Mouse (Mus musculus) spleen, postnatal 14 days (tissue): ENCODE measurements around the gene Gm10320.

Experiments
- DNase-seq, 2 experiments: peaks; one replicate each; pipeline ENCODE4 v3.0.0; 2021 to 2022; ENCODE audit warnings: low spot score in 2 of 2

The Gm10320 gene

GRCm38 (mm10) chr13:98502813-98503341, 11.1 kb upstream of the Gm10320 start:
- DNase-seq = no peak

GRCm38 (mm10) chr13:98502236-98502812, 10.5 kb upstream of the Gm10320 start:
- DNase-seq = no peak

GRCm38 (mm10) chr13:98501321-98501720, 9.5 kb upstream of the Gm10320 start:
- DNase-seq = no peak

GRCm38 (mm10) chr13:98500471-98501125, 8.8 kb upstream of the Gm10320 start:
- DNase-seq = no peak

- no peak for DNase-seq
These were observed 6.8 kb upstream of the Gm10320 start for GRCm38 (mm10) chr13:98498561-98498960.

GRCm38 (mm10) chr13:98498080-98498479, 6.3 kb upstream of the Gm10320 start:
- DNase-seq = no peak

- DNase-seq = no peak
These were observed 5.4 kb upstream of the Gm10320 start for GRCm38 (mm10) chr13:98496917-98497870.

- no peak for DNase-seq
These were observed 2.8 kb upstream of the Gm10320 start for GRCm38 (mm10) chr13:98494492-98495064.

- no peak for DNase-seq
These were observed 911 bp upstream of the Gm10320 start for GRCm38 (mm10) chr13:98492569-98493255.

GRCm38 (mm10) chr13:98486726-98487125, 5.1 kb downstream of the Gm10320 start:
- no peak for DNase-seq

- DNase-seq = no peak
These were observed 5.6 kb downstream of the Gm10320 start for GRCm38 (mm10) chr13:98486161-98486560.

GRCm38 (mm10) chr13:98485440-98485839, 6.4 kb downstream of the Gm10320 start:
- no peak for DNase-seq

- DNase-seq = no peak
These were observed 13.8 kb downstream of the Gm10320 start for GRCm38 (mm10) chr13:98477991-98478390.

GRCm38 (mm10) chr13:98476839-98477495, 14.8 kb downstream of the Gm10320 start:
- DNase-seq = no peak

GRCm38 (mm10) chr13:98476175-98476838, 15.5 kb downstream of the Gm10320 start:
- no peak for DNase-seq

GRCm38 (mm10) chr13:98475681-98476080, 16.1 kb downstream of the Gm10320 start:
- DNase-seq = no peak

- DNase-seq = no peak
These were observed 18.8 kb downstream of the Gm10320 start for GRCm38 (mm10) chr13:98473034-98473433.

GRCm38 (mm10) chr13:98471756-98472155, 20.0 kb downstream of the Gm10320 start:
- DNase-seq = no peak

GRCm38 (mm10) chr13:98470321-98470720, 21.5 kb downstream of the Gm10320 start:
- no peak for DNase-seq

- DNase-seq = no peak
These were observed 21.9 kb downstream of the Gm10320 start for GRCm38 (mm10) chr13:98469916-98470315.
